Mouse (Mus musculus): ENCODE measurements at regions not wholly inside any gene's neighbourhood (a gene's known extent, or its start where the extent isn't known, plus 50 kb on each side); places are given as distances from the start of the nearest gene placed in this dataset.

DNA sequence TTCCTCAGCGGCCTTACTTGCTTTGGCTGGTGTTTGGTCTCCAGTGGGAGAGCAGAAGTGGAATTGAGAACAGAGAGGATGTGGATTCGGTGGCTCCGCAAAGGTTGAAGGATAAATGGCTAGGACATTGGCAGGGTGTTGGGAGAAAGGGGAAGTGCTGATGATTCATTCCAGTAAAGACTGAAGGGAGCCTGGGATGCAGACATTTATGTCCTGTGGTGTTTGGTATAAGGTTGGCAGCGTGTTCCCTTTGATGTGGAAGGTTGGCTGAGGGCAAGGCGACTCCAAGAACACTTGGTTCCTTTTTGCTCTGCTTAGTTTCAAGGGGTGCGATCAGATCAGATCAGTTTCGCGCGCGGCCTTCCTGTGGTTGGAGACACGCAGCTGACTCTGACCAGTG lies 136.5 kb upstream of the Stt3b start:
- WGBS: 81% methylated on average over 11 of the region's 11 CpGs
- no peak for TF ChIP-seq CTCF (IDR thresholded peaks at IDR 0.05; ENCODE audit: low read depth)
- TF ChIP-seq EP300 (IDR thresholded peaks at IDR 0.05; ENCODE audit: low read depth): no peak
- Histone ChIP-seq H3K9ac (replicated peaks; ENCODE audit: low read depth, low read length) (no peak overlapping the region), H3K9me3 (replicated peaks; ENCODE audit: control insufficient read depth, low read length) (no peaks in the 10 kb centered on the region), H3K4me3 (ENCODE audit: low read depth, low read length) (no peak overlapping the region), H3K27me3 (ENCODE audit: control insufficient read depth, insufficient read depth, low read length) (no peaks in the 10 kb centered on the region), H3K27ac (ENCODE audit: low read depth) (no peak overlapping the region), H3K36me3 (replicated peaks; ENCODE audit: control insufficient read depth, insufficient read depth, low read length) (no peaks in the 10 kb centered on the region), H3K4me1 (ENCODE audit: control insufficient read depth, insufficient read depth) (no peaks in the 10 kb centered on the region), H3K4me2 (ENCODE audit: low read depth, low read length) (no peak overlapping the region)
- DNase-seq (ENCODE audit: low spot score) (no peak), ATAC-seq (ENCODE audit: insufficient read depth, low read depth) (no peak)

DNA sequence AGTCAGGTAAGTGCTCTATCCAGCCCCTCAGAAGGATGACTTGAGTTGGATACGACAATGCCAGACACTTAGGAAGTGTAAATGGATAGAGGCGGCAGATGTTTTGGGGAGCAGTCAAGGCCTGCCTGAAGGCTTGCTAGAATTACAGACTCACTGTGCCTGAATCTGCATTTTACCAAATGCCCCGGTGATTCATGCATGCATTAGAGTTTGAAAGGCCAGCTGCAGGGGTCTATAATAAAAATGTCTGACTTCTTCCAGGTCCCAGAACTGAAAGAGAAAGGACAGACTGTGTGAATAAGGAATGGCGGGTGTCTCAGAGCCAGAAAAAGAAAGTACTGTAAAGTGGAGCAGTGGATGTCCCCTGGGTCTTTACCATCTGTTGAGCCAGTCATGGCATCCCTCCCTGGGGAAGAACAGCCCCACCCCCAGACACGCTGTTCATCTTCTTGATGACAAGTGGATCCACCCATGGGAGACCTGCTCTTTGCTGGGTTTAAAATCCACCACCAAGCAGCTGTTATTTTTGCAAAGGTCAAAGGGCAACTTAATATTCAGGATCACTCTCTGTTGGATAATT lies 140.6 kb upstream of the Stt3b start:
- Histone ChIP-seq H3K36me3 (replicated peaks; ENCODE audit: control insufficient read depth, insufficient read depth, low read length) (no peaks in the 10 kb centered on the region), H3K9me3 (replicated peaks; ENCODE audit: control insufficient read depth, low read length) (no peaks in the 10 kb centered on the region), H3K4me3 (ENCODE audit: low read depth, low read length) (no peak overlapping the region), H3K27me3 (ENCODE audit: control insufficient read depth, insufficient read depth, low read length) (no peaks in the 10 kb centered on the region), H3K9ac (replicated peaks; ENCODE audit: low read depth, low read length) (no peak overlapping the region), H3K27ac (ENCODE audit: low read depth) (no peak overlapping the region), H3K4me2 (ENCODE audit: low read depth, low read length) (no peak overlapping the region), H3K4me1 (ENCODE audit: control insufficient read depth, insufficient read depth) (no peaks in the 10 kb centered on the region)
- 75% methylated on average over 5 of the region's 5 CpGs for WGBS
- no peak for TF ChIP-seq EP300 (IDR thresholded peaks at IDR 0.05; ENCODE audit: low read depth)
- TF ChIP-seq CTCF (IDR thresholded peaks at IDR 0.05; ENCODE audit: low read depth): no peak
- DNase-seq (ENCODE audit: low spot score) (no peak), ATAC-seq (ENCODE audit: insufficient read depth, low read depth) (no peak)

DNA sequence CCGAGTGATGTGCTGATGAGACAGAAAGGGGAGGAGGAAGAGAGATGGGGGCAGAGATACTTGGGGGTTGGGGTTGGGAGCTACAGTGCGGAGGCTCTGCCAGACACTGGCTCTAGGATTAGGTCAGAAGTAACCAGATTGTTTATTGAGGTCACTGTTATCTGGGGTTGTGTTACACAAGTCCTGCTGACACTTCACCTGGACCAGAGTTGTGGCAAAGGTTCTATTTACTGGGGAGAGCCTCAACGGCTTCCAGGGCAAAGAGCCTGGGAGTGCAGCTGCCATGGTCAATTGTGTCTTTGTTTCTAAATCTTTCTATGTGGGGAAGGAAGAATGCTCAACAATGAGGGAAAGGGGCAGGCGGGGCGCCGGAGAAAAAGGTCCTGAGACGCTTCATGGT lies 144.6 kb upstream of the Stt3b start:
- Histone ChIP-seq H3K4me3 (ENCODE audit: low read depth, low read length) (no peak overlapping the region), H3K4me2 (ENCODE audit: low read depth, low read length) (no peak overlapping the region), H3K9ac (replicated peaks; ENCODE audit: low read depth, low read length) (no peak overlapping the region), H3K36me3 (replicated peaks; ENCODE audit: control insufficient read depth, insufficient read depth, low read length) (no peaks in the 10 kb centered on the region), H3K27me3 (ENCODE audit: control insufficient read depth, insufficient read depth, low read length) (no peaks in the 10 kb centered on the region), H3K27ac (ENCODE audit: low read depth) (no peak overlapping the region), H3K9me3 (replicated peaks; ENCODE audit: control insufficient read depth, low read length) (no peaks in the 10 kb centered on the region), H3K4me1 (ENCODE audit: control insufficient read depth, insufficient read depth) (no peaks in the 10 kb centered on the region)
- DNase-seq (ENCODE audit: low spot score): no peak
- no peak for ATAC-seq (ENCODE audit: insufficient read depth, low read depth)
- TF ChIP-seq EP300 (IDR thresholded peaks at IDR 0.05; ENCODE audit: low read depth): no peak
- TF ChIP-seq CTCF (IDR thresholded peaks at IDR 0.05; ENCODE audit: low read depth): no peak
- WGBS: 87% methylated on average over 7 of the region's 7 CpGs

DNA sequence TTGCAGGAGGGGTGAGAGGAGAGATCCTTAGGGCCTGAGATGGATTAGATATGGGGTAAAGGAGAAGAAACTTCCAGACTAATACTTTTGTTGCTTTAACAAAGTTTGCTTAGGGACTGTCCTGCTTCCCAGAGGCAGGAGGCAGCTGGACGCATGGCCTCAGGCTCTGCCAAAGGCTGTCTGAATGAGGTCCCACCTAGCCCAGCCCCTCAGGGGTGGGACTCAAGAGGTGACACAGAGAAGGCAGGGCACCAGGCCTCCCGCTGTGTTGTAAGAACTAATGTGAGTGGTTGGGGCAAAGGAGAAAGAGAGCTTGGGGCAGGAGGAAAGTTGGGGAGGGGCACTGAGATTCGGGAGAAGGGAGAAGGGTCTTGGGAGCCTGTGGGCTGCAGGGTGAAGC lies 145.9 kb upstream of the Stt3b start:
- no peaks in the 10 kb centered on the region for H3K4me1 ChIP-seq (ENCODE audit: control insufficient read depth, insufficient read depth)
- no peaks in the 10 kb centered on the region for H3K36me3 ChIP-seq (replicated peaks; ENCODE audit: control insufficient read depth, insufficient read depth, low read length)
- no peak overlapping the region for H3K4me2 ChIP-seq (ENCODE audit: low read depth, low read length)
- H3K9me3 ChIP-seq (replicated peaks; ENCODE audit: control insufficient read depth, low read length): no peaks in the 10 kb centered on the region
- no peak for ATAC-seq (ENCODE audit: insufficient read depth, low read depth)
- H3K4me3 ChIP-seq (ENCODE audit: low read depth, low read length): no peak overlapping the region
- no peak overlapping the region for H3K9ac ChIP-seq (replicated peaks; ENCODE audit: low read depth, low read length)
- H3K27me3 ChIP-seq (ENCODE audit: control insufficient read depth, insufficient read depth, low read length): no peaks in the 10 kb centered on the region
- TF ChIP-seq EP300 (IDR thresholded peaks at IDR 0.05; ENCODE audit: low read depth) (no peak), CTCF (IDR thresholded peaks at IDR 0.05; ENCODE audit: low read depth) (no peak)
- no peak overlapping the region for H3K27ac ChIP-seq (ENCODE audit: low read depth)
- DNase-seq (ENCODE audit: low spot score): no peak
- 69% methylated on average over 3 of the region's 3 CpGs for WGBS

DNA sequence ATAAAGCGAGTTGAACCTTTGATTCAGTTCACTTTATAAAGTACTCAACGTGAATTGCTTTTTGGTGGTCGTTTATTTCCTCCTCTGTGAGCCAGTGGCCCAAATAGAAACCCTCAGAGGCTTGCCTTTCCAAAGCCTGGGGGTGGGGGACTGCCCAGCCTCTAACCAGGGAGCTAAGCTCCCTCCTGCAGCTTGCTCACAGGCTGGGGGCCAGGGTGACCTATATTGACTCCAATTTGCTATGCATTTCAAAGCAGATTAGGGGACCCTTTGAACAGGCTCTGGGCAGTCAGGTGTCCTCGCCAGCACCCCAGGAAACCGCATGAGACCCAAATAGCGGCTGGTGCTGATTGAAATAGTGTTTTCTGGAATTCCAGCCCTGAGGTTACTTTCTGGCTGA lies 146.4 kb upstream of the Stt3b start:
- Histone ChIP-seq H3K27ac (ENCODE audit: low read depth) (no peak overlapping the region), H3K9me3 (replicated peaks; ENCODE audit: control insufficient read depth, low read length) (no peaks in the 10 kb centered on the region), H3K4me3 (ENCODE audit: low read depth, low read length) (no peak overlapping the region), H3K4me2 (ENCODE audit: low read depth, low read length) (no peak overlapping the region), H3K4me1 (ENCODE audit: control insufficient read depth, insufficient read depth) (no peaks in the 10 kb centered on the region), H3K27me3 (ENCODE audit: control insufficient read depth, insufficient read depth, low read length) (no peaks in the 10 kb centered on the region), H3K36me3 (replicated peaks; ENCODE audit: control insufficient read depth, insufficient read depth, low read length) (no peaks in the 10 kb centered on the region), H3K9ac (replicated peaks; ENCODE audit: low read depth, low read length) (no peak overlapping the region)
- TF ChIP-seq CTCF (IDR thresholded peaks at IDR 0.05; ENCODE audit: low read depth) (no peak), EP300 (IDR thresholded peaks at IDR 0.05; ENCODE audit: low read depth) (no peak)
- DNase-seq (ENCODE audit: low spot score): no peak
- no peak for ATAC-seq (ENCODE audit: insufficient read depth, low read depth)
- 44% methylated on average over 6 of the region's 6 CpGs for WGBS
